Mouse (Mus musculus): ENCODE results near the gene Tcfl5.

- TF ChIP-seq CTCF (conservative IDR thresholded peaks at IDR 0.05 in 1 of 2, IDR thresholded peaks at IDR 0.05 in 1 of 2; ENCODE audit: low read depth in 2 of 2, low read length in 2 of 2), result no peak
- TF ChIP-seq POLR2A (IDR thresholded peaks at IDR 0.05; ENCODE audit: low read depth, low read length), result no peak
- TF ChIP-seq POLR2AphosphoS2 (IDR thresholded peaks at IDR 0.05; ENCODE audit: low read depth, low read length), result no peak
These were observed 19.5 kb upstream of the Tcfl5 start for GRCm38 (mm10) chr2:180662008-180662407.

Measured in CH12.LX (cell line).